Mouse (Mus musculus) megakaryocyte-erythroid progenitor cell, adult 5-6 weeks (primary cell): ENCODE results near the gene Cbl. TPM values are rescaled to one million over a fixed set of nuclear protein-coding genes. Genes with fewer than 3 reads are reported as not detected.

Experiments used
- ATAC-seq: replicated peaks from 2 replicates; pipeline ENCODE4 v1.8.0; 2016; ENCODE audit warnings: mild to moderate bottlenecking, inconsistent platforms; ENCODE audit not compliant: severe bottlenecking, poor library complexity, low FRiP score, low TSS enrichment
- total RNA-seq, 2 experiments: library from RNA; stranded (forward) in 1 of 2; stranded (reverse) in 1 of 2; fragments of 200-1000, 215-1000 nt in 1 of 2; fragments of >200 nt in 1 of 2; fragmentation: Nextera tagmentation in 1 of 2; gene quantifications; 2 replicates each; pipeline ENCODE4 v1.2.3; 2014 to 2017

Cbl gene
- total RNA-seq (2014; fragmentation: Nextera tagmentation): 36.5 and 38.8 TPM in 2 replicates
- total RNA-seq (2017): 8.4 and 39.5 TPM in 2 replicates

DNA sequence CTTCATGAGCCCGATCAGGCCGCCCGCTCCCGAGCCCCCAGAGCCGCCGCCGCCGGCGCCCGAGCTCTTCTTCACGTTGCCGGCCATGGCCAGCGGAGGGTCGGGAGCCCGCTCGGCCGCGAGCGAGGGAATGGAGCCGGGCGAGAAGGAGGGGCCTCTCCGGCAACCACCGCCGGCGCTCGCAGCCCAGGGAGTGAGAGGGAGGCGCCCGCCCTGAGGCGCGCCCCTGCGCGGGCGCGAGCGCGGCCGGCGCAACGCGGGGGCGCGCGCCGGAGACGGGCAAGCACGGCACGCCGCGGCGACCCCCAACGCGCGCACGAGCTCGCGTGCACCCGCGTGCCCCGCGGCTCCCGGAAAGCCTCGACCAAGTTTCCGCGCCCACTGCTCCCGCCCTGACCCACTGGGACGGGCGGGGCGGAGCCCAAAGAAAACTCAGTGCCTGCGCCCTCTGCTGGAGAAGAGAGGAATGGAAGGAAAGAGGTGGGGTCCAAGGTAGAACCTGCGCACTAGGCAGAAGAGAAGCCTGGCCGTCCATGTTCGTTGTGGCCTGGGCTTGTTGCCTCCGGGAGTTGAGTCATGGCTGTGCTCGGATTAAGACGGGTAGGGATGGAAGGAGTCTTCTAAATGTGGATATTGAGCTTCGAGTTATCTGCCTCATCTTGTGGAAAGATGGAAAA, at the start of gene Cbl:
Gene Cbl, minus strand, starts transcription at position 248 of the 677 bp plus-strand sequence.
- ATAC-seq: peak; percentile 84

DNA sequence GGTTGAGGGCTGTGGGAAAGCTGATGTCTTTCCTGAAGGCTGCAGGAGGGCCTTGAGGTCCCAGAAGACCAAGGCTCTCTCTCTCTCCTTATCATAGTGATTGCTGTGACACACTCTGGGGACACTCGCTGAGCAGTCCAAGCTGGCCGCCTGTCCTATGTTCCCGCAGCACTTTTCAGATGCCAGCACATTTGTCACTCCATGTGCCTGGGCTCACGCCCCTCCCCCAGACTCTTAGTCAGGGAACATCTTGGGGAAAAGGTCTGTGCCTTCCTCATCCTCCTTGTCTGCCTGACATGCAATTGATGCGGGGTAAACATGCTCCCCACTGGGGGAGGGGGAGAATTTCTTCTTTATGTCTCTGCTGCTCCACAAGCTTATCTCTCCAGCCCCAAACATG, 49.3 kb upstream of the Cbl start:
- ATAC-seq: no peak

DNA sequence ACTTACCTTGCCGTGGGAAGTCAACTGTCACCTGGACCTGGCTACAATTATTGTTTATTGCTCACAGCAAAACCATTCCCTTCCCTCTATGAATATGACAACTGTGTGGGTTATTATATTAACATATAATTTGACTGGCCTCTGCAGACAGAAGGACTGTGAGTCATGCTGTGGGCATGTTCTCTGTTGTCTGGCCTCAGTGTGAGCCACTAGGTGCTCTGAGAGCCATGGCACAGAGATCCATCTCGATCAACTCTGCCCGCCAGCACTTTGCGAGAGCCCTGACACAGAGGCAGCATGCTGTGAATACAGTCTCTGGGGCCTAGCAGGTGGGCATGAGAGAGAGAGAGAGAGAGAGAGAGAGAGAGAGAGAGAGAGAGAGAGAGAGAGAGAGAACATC, 36.1 kb upstream of the Cbl start:
- no peak for ATAC-seq

- no peak for ATAC-seq
Observed at GRCm38 (mm10) chr9:44269077-44269476, 35.2 kb upstream of the Cbl start.

DNA sequence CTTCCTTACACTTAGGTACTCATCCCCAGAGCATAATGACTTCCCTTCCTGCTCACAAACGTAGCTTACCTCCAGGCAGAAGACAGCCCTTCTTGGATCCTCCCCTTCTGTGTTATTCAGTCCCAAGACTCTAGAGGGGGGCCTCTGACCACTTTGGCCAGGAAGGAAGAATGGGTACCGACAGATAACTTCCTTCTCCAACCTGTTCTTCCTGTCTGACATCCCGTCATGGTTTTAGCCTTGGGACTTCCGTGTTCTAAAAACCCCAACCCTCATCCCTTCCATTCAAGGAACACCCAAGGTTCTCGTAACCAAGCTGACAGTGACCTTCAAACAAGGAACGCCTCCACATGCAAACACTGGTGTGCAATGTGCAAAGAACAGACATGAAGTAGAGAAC, 34.6 kb upstream of the Cbl start, which contains the start of gene Nlrx1:
Gene Nlrx1, minus strand, starts transcription at position 168 of the 400 bp plus-strand sequence.
- peak; percentile 36 for ATAC-seq

DNA sequence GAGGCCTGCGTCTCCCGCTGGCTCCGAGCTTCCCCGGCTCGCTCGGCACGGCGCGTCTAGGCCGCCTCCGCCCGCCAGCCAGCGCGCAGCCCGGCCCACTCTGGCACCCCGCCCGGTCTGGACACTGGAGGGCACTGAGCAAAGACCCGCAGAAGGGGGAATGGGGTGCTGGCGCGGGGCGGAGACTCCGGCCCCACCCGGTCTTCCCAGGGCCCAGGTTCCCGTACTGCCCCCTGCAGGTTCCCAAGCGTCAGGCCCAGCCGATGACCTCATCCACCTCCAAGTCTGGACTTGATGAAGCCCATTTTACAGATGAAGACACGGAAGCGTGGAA, 34.1 kb upstream of the Cbl start:
- peak; percentile 85 for ATAC-seq

DNA sequence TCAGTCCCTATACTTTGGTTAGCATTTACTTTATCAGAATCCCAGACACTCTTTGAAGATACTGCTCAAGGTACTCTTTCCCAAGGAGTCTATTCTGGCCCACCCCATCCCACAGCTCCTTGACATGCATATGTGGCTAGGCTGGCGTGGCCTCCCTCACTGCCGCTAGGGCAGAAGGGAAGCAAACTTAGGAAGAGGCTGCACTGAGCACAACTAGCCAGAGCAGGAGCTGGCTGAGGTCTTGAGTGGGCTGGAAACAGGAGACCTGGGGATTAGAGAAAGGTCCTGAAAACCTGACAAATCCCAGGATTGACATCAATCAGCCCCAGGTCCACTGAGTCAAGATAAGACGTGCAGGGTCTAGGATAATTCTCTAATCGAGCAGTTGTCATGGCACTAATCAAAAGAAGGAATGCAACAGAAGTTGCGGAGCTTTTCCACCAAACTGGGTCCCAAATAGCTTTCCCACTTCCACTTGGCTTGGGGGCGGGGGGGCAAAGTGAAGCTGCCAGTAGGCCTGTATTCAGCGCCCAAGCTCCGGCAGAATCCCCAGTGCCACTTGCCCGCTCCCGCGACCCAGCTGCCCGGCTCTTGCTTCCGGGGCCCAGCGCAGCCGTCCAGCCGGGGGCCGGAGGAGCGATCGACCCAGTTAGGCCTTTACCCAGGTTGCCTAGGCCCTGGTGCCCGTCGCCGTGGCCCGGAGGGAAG, 33.6 kb upstream of the Cbl start:
- ATAC-seq: peak; percentile 32; the same call in 1 of the 2 replicates

- ATAC-seq: no peak
Observed at GRCm38 (mm10) chr9:44266478-44267226, 32.8 kb upstream of the Cbl start.

- ATAC-seq: no peak
Observed at GRCm38 (mm10) chr9:44261388-44261787, 27.5 kb upstream of the Cbl start.

DNA sequence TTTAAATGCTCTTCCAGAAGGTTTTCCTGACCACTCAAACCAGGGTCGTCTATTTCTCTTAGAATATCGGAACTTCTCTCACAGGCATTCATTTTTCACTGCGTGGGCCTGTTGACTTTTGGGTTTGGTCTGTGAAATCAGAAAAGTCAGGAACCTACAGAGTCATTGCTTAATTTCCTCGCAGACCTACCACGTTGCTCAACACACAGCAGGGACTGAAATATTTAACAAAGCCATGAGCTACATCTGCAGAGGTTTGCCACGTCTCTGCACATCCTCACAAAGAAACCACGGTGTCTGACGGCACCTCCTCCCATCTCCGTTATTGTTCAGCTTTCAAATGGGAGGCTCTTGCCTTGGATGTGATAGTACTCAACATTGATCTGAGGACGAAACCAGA, 25.2 kb upstream of the Cbl start:
- no peak for ATAC-seq

DNA sequence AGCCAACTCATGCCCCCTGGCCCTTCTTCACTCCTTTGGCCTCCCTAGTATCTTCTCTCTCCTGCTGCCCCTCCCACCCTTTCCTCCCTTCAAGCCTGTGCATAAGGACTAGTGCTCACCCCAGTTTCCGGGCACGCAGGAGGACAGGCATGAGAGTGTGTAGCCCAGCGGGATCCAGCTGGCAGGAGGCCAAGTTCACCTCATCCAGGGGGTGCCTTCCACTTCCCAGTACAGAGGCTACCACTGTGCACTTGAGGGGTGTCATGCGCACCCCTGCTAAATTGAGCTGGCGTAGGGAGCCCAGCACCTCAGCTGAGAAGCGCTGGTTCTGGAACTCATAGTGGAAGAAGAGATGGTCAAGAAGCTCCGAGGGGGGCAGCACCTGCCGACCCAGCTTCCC, 22.4 kb upstream of the Cbl start:
- no peak for ATAC-seq

DNA sequence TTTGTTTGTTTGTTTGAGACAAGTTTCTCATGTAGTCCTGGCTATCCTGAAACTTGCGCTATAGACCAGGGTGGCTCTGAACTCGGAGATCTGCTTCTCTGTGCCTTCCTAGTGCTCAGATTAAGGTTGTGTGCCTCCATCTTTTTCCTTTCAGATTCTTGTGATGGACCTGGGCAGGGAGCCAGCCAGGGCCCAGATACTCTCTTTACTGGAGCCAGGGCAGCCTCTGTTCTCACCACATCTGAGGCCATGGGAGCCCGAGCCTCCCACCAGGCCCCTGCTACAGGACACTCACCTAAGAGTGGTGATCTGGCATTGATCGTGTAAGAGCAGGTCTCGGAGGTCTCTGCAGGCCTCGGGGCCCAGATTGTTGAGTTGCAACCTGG, 21.3 kb upstream of the Cbl start:
- ATAC-seq: no peak

DNA sequence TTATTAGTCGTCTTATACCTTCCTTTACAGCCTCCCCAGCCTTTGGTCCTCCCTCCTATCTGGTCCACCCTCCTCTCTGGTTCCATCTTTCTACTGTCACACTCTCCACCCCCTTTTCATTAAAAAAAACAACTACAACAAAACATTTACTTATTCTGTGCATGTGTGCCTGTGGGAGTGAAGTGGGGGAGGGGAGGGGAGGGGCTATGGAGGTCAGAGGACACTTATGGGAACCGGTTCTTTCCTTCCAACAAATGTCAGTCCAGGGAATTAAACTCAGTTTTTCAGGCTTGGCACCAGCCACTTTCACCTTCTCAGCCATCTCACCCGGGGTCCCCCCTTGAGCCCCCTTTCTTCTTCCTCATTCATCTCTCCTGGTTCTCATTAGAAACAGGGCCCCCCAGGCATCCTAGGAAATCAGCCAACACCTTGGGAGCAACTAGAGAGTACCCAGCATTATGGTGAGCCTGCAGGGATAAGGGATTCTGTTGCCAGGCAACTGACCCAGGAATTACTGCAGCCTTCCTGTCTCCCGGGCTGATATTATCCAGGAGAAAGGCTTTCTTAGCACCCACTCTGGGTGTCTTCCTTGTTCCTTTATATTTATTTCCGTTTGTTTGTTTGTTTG, 20.8 kb upstream of the Cbl start:
- no peak for ATAC-seq

GRCm38 (mm10) chr9:44253441-44253840, 19.6 kb upstream of the Cbl start:
- ATAC-seq: no peak

DNA sequence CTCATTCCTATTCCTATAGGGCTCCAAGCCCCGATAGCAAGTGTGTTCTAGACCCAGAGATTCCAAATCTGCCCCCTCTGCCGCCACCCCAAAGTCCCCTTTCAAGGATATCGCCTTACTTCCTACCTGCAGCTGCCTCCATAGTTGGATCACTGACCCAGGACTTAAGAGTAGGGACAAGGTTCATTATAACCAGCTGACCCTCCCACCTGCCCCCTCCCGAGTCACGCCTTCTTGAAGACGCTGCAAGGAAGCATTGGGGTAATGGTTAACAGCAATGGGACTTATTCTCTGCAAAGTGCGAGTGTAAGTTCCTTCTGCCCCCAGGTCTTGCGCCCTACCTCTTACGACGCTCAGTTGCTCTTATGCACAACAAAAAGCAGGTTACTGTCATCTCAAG, 17.5 kb upstream of the Cbl start, which contains the start of gene Pdzd3:
Gene Pdzd3, minus strand, starts transcription at position 158 of the 400 bp plus-strand sequence.
- ATAC-seq: no peak

GRCm38 (mm10) chr9:44250445-44250844, 16.6 kb upstream of the Cbl start:
- peak; percentile 45 for ATAC-seq

DNA sequence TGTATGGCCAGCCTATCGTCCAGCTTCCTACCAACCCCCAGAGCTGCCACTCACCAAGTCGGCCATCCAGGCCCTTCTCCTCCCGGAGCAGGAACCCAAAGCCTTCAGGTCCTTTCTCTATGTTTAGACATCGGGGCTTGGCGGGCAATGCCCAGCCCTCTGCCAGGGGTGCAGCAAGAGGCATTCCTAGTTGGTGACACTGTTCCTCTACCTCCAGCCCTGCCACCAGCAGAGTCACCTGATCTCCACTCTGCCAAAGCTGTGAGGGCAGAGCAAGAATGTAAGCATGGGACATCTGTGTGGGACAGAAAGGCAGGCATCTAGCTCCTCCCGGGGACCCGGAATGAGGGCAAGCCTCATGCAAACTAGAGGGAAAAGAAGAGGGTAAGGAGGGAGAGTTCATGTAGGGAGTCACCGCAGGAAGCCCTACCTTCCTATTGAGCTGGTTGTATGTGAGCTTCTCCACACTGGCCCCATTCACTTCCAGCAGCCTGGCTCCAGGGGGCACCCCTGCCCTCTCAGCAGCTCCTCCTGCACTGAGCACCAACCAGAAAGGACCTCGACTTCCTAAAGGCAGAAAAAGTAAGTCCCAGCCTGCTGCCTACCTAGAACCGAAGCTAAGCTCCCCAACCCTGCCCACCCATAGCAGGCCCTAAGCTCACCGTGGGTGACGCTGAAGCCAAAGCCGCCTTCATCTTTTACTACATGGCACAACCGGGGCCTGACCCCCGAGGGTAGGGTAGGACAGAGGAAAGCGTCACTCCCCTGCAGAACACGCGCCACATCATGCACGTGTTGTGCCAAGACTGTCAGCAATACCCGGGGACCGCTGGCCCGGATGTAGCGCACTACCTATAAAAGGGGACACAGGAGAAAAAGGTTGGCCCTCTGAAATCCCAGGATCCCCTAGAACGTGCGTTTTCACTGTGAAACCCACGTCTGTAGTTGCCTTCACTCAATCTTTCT, 15.6 kb upstream of the Cbl start:
- ATAC-seq: peak; percentile 73

- no peak for ATAC-seq
Observed at GRCm38 (mm10) chr9:44247907-44248306, 14.1 kb upstream of the Cbl start.

- no peak for ATAC-seq
Observed at GRCm38 (mm10) chr9:44243621-44244020, 9.8 kb upstream of the Cbl start.
